Mouse (Mus musculus): ENCODE measurements around the gene Macc1. TPM values are rescaled to one million over a fixed set of nuclear protein-coding genes. Genes with fewer than 3 reads are reported as not detected.
"Not testable (repeated sequence)": the region's sequence is repeated elsewhere in the genome, so short reads cannot be mapped to it uniquely, and the experiment has no call there.

The Macc1 gene
- polyA plus RNA-seq, 1 experiment from 2014 or later: 3.4 TPM

DNA sequence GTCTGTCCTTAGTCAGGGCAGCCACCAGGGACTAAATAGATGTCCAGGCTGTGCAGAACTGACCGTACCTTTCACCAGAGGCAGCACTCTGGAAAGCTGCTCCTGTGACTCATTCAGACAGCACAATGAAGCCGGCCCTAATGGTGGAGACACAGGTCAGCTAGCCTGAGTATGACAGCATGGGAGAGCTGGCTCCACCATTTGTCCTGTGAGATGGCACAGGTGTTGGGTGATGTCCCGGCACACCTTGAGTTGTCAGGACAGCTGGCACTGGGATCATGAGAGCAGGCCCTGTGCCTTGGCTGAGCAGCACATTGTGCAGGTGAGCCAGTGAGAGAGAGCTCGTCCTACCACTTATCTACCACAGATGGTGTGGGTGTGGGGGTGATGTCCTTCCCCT, 16.6 kb downstream of the Macc1 start:
- 84% methylated on average over 4 of the region's 4 CpGs for WGBS
- no peaks in the 10 kb centered on the region for H3K36me3 ChIP-seq
- no peak for ATAC-seq (ENCODE audit: insufficient number of reproducible peaks, low FRiP score, low TSS enrichment, low read depth)
- no peaks in the 10 kb centered on the region for H3K4me1 ChIP-seq
- H3K27ac ChIP-seq (replicated peaks): no peak overlapping the region
- no peak overlapping the region for H3K4me2 ChIP-seq (replicated peaks)
- no peak overlapping the region for H3K9ac ChIP-seq
- H3K27me3 ChIP-seq: no peaks in the 10 kb centered on the region
- H3K4me3 ChIP-seq (replicated peaks): no peak overlapping the region
- H3K9me3 ChIP-seq (replicated peaks): no peaks in the 10 kb centered on the region

DNA sequence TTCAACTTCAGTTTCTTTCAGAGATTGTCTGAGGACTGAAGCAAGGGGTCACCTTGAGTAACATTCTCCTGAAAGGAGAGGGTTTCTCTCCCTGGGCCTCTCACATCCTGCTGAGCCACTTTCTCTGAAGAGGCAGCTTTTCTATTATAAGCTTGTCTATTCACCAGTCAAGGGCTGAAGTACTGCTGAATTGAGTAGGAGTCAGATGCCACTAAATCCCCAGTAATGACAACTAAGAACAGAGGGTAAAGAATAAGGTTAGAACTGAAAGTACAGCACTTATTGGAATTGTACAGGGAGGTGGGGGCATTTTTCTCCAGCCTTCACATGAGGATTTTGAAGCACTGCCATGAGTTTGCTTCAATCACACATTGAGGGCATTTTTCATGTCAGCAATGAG, 19.3 kb downstream of the Macc1 start:
- H3K27me3 ChIP-seq: no peaks in the 10 kb centered on the region
- H3K4me3 ChIP-seq (replicated peaks): no peak overlapping the region
- H3K9me3 ChIP-seq (replicated peaks): no peaks in the 10 kb centered on the region
- no peaks in the 10 kb centered on the region for H3K36me3 ChIP-seq
- H3K27ac ChIP-seq (replicated peaks): no peak overlapping the region
- H3K4me1 ChIP-seq: no peaks in the 10 kb centered on the region
- H3K9ac ChIP-seq: no peak overlapping the region
- H3K4me2 ChIP-seq (replicated peaks): no peak overlapping the region
- no peak for ATAC-seq (ENCODE audit: insufficient number of reproducible peaks, low FRiP score, low TSS enrichment, low read depth)

GRCm38 (mm10) chr12:119352579-119352978, 38.5 kb downstream of the Macc1 start:
- not testable (repeated sequence) for H3K36me3 ChIP-seq; H3K27me3 ChIP-seq; H3K4me2 ChIP-seq (replicated peaks); H3K4me1 ChIP-seq; ATAC-seq (ENCODE audit: insufficient number of reproducible peaks, low FRiP score, low TSS enrichment, low read depth); H3K4me3 ChIP-seq (replicated peaks); H3K27ac ChIP-seq (replicated peaks); H3K9ac ChIP-seq; H3K9me3 ChIP-seq (replicated peaks)
- 41% methylated on average over 16 of the region's 16 CpGs for WGBS

DNA sequence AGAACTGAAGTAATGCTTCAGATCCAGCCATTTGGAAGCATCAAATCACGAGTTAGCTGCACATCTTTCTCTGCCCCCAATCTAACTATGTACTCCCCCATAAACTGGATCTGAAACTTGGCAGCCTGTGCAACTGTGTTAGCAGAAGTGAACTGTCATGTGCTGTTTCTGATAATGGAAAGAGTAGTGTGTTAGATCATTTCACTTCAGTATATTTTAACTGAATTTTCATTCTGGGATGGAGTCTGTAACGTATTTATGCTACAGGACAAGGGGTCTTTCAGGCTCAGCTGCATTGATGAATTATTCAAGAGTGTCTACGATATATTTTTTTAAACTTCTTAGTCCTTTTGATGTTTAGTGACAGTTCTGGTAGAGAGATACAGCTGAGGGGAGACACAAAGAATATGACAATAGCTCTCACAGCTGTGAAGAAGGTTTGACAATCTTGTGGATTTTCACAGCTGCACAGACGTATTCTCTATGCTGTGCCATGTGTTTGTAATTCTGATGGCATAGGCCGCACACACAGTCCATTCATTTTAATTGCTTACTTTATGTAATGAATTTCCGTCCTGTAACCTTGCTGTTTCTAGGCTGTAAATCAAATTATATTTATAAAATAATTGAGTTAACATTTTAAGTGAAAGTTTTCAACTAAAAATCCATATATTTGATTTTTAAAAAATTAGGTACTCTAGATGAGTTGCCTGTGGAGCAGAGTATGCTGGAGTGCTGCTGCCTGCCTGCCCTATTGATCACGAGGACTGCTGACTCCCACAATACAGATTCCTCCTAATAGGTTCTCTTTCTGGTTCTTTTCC, 43.6 kb downstream of the Macc1 start:
- Histone ChIP-seq H3K9me3 (replicated peaks) (no peaks in the 10 kb centered on the region), H3K27me3 (no peaks in the 10 kb centered on the region), H3K4me3 (replicated peaks) (no peak overlapping the region), H3K9ac (no peak overlapping the region), H3K27ac (replicated peaks) (no peak overlapping the region), H3K4me1 (no peaks in the 10 kb centered on the region), H3K4me2 (replicated peaks) (no peak overlapping the region), H3K36me3 (no peaks in the 10 kb centered on the region)
- WGBS: 43% methylated on average over 7 of the region's 7 CpGs
- ATAC-seq (ENCODE audit: insufficient number of reproducible peaks, low FRiP score, low TSS enrichment, low read depth): no peak

DNA sequence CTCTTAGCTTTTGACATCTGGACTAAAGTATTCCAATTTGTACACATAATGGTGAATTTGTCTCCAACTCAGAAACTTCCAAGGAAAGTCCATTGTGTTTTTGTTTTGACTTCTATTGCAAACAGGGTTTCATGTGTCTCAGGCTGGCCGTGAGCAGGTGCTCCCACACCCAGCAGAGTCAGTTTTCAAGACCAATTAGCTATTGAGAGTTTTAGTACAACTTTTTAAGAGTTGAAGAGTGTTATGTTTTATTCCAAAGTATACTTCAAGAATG, 44.1 kb downstream of the Macc1 start:
- Histone ChIP-seq H3K9ac (no peak overlapping the region), H3K4me2 (replicated peaks) (no peak overlapping the region), H3K36me3 (no peaks in the 10 kb centered on the region), H3K4me1 (no peaks in the 10 kb centered on the region), H3K4me3 (replicated peaks) (no peak overlapping the region), H3K9me3 (replicated peaks) (no peaks in the 10 kb centered on the region), H3K27me3 (no peaks in the 10 kb centered on the region), H3K27ac (replicated peaks) (no peak overlapping the region)
- ATAC-seq (ENCODE audit: insufficient number of reproducible peaks, low FRiP score, low TSS enrichment, low read depth): no peak
- 19% methylated on average over 1 of the region's 1 CpGs for WGBS

DNA sequence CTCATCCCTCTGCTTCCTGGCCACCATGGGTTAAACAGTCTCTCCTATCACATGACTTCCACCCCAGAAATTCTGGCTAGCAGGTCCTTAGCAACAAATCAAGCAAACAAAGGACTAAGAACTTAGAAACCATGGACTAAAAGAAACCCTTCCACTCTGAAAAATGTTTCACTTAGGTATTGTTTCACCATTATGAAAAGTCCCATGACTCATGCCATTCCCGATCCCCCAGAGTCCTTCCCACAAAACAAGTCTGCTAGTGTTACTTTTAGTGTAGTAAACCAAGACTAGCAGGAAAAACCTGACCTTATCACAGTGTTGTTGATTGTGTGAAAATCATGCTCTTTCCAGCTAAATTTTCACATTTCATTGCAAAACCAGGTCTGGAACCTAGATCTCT, 51.0 kb downstream of the Macc1 start:
- no peak overlapping the region for H3K4me2 ChIP-seq (replicated peaks)
- H3K4me1 ChIP-seq: no peaks in the 10 kb centered on the region
- H3K27ac ChIP-seq (replicated peaks): no peak overlapping the region
- H3K4me3 ChIP-seq (replicated peaks): no peak overlapping the region
- H3K9ac ChIP-seq: no peak overlapping the region
- no peak for ATAC-seq (ENCODE audit: insufficient number of reproducible peaks, low FRiP score, low TSS enrichment, low read depth)
- no peaks in the 10 kb centered on the region for H3K9me3 ChIP-seq (replicated peaks)
- H3K36me3 ChIP-seq: no peaks in the 10 kb centered on the region
- no peaks in the 10 kb centered on the region for H3K27me3 ChIP-seq
- 64% methylated on average over 1 of the region's 1 CpGs for WGBS

DNA sequence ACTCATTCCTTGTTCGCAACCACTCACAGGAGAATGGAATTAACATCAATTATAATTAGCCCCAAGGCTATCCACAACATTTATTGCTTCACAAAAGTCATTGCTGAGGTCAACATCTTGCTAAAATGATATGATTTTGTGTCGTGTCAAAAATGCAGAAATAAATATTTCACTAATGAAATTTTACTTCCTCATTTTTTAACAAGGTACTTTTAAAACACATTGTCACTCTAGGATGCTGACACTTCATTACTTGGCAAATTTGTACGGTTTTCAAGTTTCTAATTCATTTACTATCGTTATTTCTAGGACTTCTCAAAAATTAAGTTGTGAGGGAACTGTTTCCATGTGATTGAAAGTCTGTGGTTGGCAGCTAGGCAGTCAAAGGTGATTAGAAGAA, 55.8 kb downstream of the Macc1 start:
- Histone ChIP-seq H3K27me3 (no peaks in the 10 kb centered on the region), H3K4me1 (no peaks in the 10 kb centered on the region), H3K4me2 (replicated peaks) (no peak overlapping the region), H3K9me3 (replicated peaks) (no peaks in the 10 kb centered on the region), H3K4me3 (replicated peaks) (no peak overlapping the region), H3K36me3 (no peaks in the 10 kb centered on the region), H3K9ac (no peak overlapping the region), H3K27ac (replicated peaks) (no peak overlapping the region)
- WGBS: 73% methylated on average over 4 of the region's 4 CpGs
- ATAC-seq (ENCODE audit: insufficient number of reproducible peaks, low FRiP score, low TSS enrichment, low read depth): no peak

- H3K9me3 ChIP-seq (replicated peaks): no peaks in the 10 kb centered on the region
- no peak overlapping the region for H3K9ac ChIP-seq
- H3K27ac ChIP-seq (replicated peaks): no peak overlapping the region
- H3K4me3 ChIP-seq (replicated peaks): no peak overlapping the region
- H3K4me2 ChIP-seq (replicated peaks): no peak overlapping the region
- no peaks in the 10 kb centered on the region for H3K4me1 ChIP-seq
- no peaks in the 10 kb centered on the region for H3K27me3 ChIP-seq
- ATAC-seq (ENCODE audit: insufficient number of reproducible peaks, low FRiP score, low TSS enrichment, low read depth): no peak
- WGBS: 63% methylated on average over 4 of the region's 4 CpGs
- H3K36me3 ChIP-seq: no peaks in the 10 kb centered on the region
Observed at GRCm38 (mm10) chr12:119372359-119372758, 58.3 kb downstream of the Macc1 start.

DNA sequence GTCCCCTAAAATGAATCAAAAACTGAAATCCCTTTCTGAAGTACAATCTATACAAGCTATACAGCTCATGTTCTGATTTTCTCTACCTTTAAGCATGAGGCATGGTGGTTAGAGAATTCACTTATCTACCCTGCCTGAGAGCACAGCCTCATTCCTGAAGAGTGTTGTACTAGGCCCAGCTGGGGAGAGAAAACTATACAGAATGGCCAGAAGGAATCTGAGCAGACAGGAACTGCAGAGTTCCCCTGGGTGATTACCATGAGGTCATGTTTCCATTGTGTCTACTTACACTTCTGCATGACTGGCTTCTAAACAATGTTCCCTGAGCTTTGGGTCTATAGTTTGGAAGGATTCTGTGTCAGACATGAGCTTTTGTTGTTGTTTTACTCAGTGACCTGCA, 62.8 kb downstream of the Macc1 start:
- H3K9ac ChIP-seq: no peak overlapping the region
- H3K27ac ChIP-seq (replicated peaks): no peak overlapping the region
- no peak for ATAC-seq (ENCODE audit: insufficient number of reproducible peaks, low FRiP score, low TSS enrichment, low read depth)
- H3K4me2 ChIP-seq (replicated peaks): no peak overlapping the region
- no peaks in the 10 kb centered on the region for H3K4me1 ChIP-seq
- no peaks in the 10 kb centered on the region for H3K36me3 ChIP-seq
- H3K9me3 ChIP-seq (replicated peaks): no peaks in the 10 kb centered on the region
- no peaks in the 10 kb centered on the region for H3K27me3 ChIP-seq
- H3K4me3 ChIP-seq (replicated peaks): no peak overlapping the region

DNA sequence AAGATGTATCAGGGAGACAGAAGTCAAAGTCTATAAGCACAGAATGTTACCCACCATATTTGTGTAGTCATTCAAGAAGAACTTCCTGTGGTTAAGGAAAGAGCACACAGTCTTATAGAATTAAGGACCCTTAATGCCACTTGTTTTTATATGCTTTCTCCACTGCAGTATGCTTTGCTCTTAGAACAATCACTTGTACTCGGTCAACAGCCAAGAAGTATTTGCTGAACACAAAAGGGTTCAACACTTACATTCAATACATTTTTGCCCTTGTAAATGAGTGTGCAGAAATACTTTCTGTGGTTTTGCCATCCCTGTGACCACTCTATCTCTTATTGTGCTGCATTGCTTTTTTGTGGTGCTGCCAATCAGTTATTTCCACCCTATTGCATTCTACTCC, 67.8 kb downstream of the Macc1 start:
- WGBS: 75% methylated on average over 1 of the region's 1 CpGs
- no peak overlapping the region for H3K4me2 ChIP-seq (replicated peaks)
- no peak for ATAC-seq (ENCODE audit: insufficient number of reproducible peaks, low FRiP score, low TSS enrichment, low read depth)
- H3K4me3 ChIP-seq (replicated peaks): no peak overlapping the region
- no peaks in the 10 kb centered on the region for H3K4me1 ChIP-seq
- H3K9me3 ChIP-seq (replicated peaks): no peaks in the 10 kb centered on the region
- H3K9ac ChIP-seq: no peak overlapping the region
- no peak overlapping the region for H3K27ac ChIP-seq (replicated peaks)
- no peaks in the 10 kb centered on the region for H3K36me3 ChIP-seq
- no peaks in the 10 kb centered on the region for H3K27me3 ChIP-seq

GRCm38 (mm10) chr12:119386243-119386642, 72.2 kb downstream of the Macc1 start:
- ATAC-seq (ENCODE audit: insufficient number of reproducible peaks, low FRiP score, low TSS enrichment, low read depth): no peak
- Histone ChIP-seq H3K4me1 (no peaks in the 10 kb centered on the region), H3K4me3 (replicated peaks) (no peak overlapping the region), H3K9me3 (replicated peaks) (no peaks in the 10 kb centered on the region), H3K27me3 (no peaks in the 10 kb centered on the region), H3K9ac (no peak overlapping the region), H3K27ac (replicated peaks) (no peak overlapping the region), H3K36me3 (no peaks in the 10 kb centered on the region), H3K4me2 (replicated peaks) (no peak overlapping the region)

DNA sequence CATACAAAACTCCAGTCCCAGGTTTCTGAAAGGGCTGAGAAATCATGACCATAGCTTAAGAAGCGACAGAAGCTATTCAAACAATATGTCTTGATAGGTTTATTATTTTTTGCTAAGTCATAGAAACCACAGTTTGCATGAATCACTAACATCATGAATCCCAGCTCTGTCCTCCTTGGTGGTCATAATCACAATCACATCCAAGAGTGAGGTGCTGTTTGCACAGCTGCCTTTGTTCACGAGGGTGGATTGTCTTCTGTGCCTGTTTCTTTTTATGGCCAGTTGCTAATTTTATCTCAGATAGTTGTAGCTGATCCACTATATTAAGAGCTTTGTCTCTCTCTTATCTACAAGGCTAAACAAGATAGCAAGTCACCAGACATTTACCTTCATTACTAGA, 72.6 kb downstream of the Macc1 start:
- no peak overlapping the region for H3K27ac ChIP-seq (replicated peaks)
- no peak overlapping the region for H3K4me3 ChIP-seq (replicated peaks)
- 66% methylated on average over 2 of the region's 2 CpGs for whole genome bisulfite sequencing
- H3K9me3 ChIP-seq (replicated peaks): no peaks in the 10 kb centered on the region
- no peaks in the 10 kb centered on the region for H3K4me1 ChIP-seq
- H3K4me2 ChIP-seq (replicated peaks): no peak overlapping the region
- no peak for ATAC-seq (ENCODE audit: insufficient number of reproducible peaks, low FRiP score, low TSS enrichment, low read depth)
- H3K27me3 ChIP-seq: no peaks in the 10 kb centered on the region
- no peaks in the 10 kb centered on the region for H3K36me3 ChIP-seq
- no peak overlapping the region for H3K9ac ChIP-seq

All from embryonic facial prominence, embryonic 15.5 days (tissue).